Mouse (Mus musculus) thymus, adult 2 months (tissue): ENCODE measurements around the gene Gm3417.
"Not testable (repeated sequence)": the region's sequence is repeated elsewhere in the genome, so short reads cannot be mapped to it uniquely, and the experiment has no call there.

ENCODE experiments used
- CTCF ChIP-seq: fragments of 200-500 bp; IDR thresholded peaks from 2 replicates; pipeline ENCODE4 v1.5.1; 2012; ENCODE audit warnings: mild to moderate bottlenecking, control low read depth, low read length, moderate library complexity, borderline replicate concordance; ENCODE audit not compliant: control insufficient read depth, poor library complexity, insufficient read depth; ENCODE audit errors: extremely low read depth
- POLR2A ChIP-seq: fragments of 200-500 bp; IDR thresholded peaks from 2 replicates; pipeline ENCODE4 v1.6.1; 2012; ENCODE audit warnings: mild to moderate bottlenecking, low read length, control low read depth, moderate library complexity; ENCODE audit not compliant: control insufficient read depth, poor library complexity, insufficient read depth; ENCODE audit errors: extremely low read depth

DNA sequence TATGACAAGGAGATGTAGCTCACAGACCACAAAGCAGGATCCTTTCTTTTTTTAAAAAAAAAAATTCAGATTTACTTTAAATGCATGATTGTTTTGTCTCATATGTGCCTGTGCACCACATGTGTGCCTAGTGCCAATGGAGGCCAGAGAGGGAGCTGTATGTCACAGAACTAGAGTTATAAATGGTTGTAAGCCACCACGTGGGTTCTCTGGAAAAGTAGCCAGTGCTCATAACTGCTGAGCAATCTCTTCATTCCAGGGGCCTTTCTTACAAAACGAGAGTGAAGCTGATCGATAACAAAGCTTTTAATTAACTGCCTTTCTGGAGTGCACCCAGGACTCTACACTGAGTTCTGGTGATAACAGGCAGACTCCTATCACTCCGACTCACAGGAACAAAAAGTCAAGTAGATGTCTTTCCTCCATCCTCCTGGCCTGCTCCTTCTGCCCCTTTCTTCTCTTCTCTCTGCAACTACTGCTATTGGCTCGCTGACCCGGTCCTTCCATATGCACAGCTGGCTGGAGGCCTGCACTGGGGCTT is 10.1 kb downstream of the Gm3417 start:
- TF ChIP-seq CTCF, POLR2A: not testable (repeated sequence)
